Mouse (Mus musculus): ENCODE results near the gene Phf6. TPM values are rescaled to one million over a fixed set of nuclear protein-coding genes. Genes with fewer than 3 reads are reported as not detected.
"Not testable (repeated sequence)": the region's sequence is repeated elsewhere in the genome, so short reads cannot be mapped to it uniquely, and the experiment has no call there.

Phf6 gene
- polyA plus RNA-seq, 1 experiment from 2014 or later = 50.2 TPM

GRCm38 (mm10) chrX:52987905-52988783, 76.1 kb downstream of the Phf6 start, which contains the start of gene Hprt:
Hprt (plus strand) TSS chrX:52988137.
- H3K36me3 ChIP-seq = no peaks in the 10 kb centered on the region
- WGBS = 19% methylated on average over 61 of the region's 72 CpGs

GRCm38 (mm10) chrX:52994726-52995125, 82.7 kb downstream of the Phf6 start:
- not testable (repeated sequence) for H3K4me3 ChIP-seq (replicated peaks); H3K9ac ChIP-seq (replicated peaks); H3K4me2 ChIP-seq; H3K27ac ChIP-seq (replicated peaks); H3K9me3 ChIP-seq (replicated peaks); H3K4me1 ChIP-seq; H3K27me3 ChIP-seq (replicated peaks); H3K36me3 ChIP-seq; ATAC-seq (ENCODE audit: low FRiP score)
- 87% methylated on average over 5 of the region's 5 CpGs for WGBS

More at GRCm38 (mm10) chrX:52987905-52988783, 76.1 kb downstream of the Phf6 start, which contains the start of gene Hprt:
- H3K4me1 ChIP-seq = peaks cover 9% of the 10 kb centered on the region
- H3K4me2 ChIP-seq = peak within 1 kb of the TSS; percentile 55
- peak within 1 kb of the TSS; percentile 60 for H3K4me3 ChIP-seq (replicated peaks)
- H3K27ac ChIP-seq (replicated peaks) = peak within 1 kb of the TSS; percentile 91
- peak; percentile 97 for ATAC-seq (ENCODE audit: low FRiP score)
- peak within 1 kb of the TSS; percentile 67 for H3K9ac ChIP-seq (replicated peaks)
- no peaks in the 10 kb centered on the region for H3K27me3 ChIP-seq (replicated peaks)
- H3K9me3 ChIP-seq (replicated peaks) = no peaks in the 10 kb centered on the region

GRCm38 (mm10) chrX:53004887-53005286, 92.8 kb downstream of the Phf6 start:
- WGBS = 64% methylated on average over 4 of the region's 4 CpGs
- H3K4me2 ChIP-seq = not testable (repeated sequence)

GRCm38 (mm10) chrX:53006062-53006461, 94.0 kb downstream of the Phf6 start:
- Histone ChIP-seq H3K4me2 (no peak overlapping the region), H3K27ac (replicated peaks) (no peak overlapping the region), H3K27me3 (replicated peaks) (no peaks in the 10 kb centered on the region), H3K36me3 (no peaks in the 10 kb centered on the region), H3K9me3 (replicated peaks) (no peaks in the 10 kb centered on the region), H3K4me3 (replicated peaks) (no peak overlapping the region), H3K4me1 (no peaks in the 10 kb centered on the region), H3K9ac (replicated peaks) (no peak overlapping the region)
- no peak for ATAC-seq (ENCODE audit: low FRiP score)
- 52% methylated on average over 3 of the region's 3 CpGs for WGBS

More at GRCm38 (mm10) chrX:53004887-53005286, 92.8 kb downstream of the Phf6 start:
- H3K4me3 ChIP-seq (replicated peaks); H3K27me3 ChIP-seq (replicated peaks); H3K4me1 ChIP-seq; H3K27ac ChIP-seq (replicated peaks); ATAC-seq (ENCODE audit: low FRiP score); H3K36me3 ChIP-seq; H3K9me3 ChIP-seq (replicated peaks); H3K9ac ChIP-seq (replicated peaks): not testable (repeated sequence)

Other genes with a start within 250 kb of the Phf6 start
- gene Ccdc160, start 121.1 kb upstream of the Phf6 start, polyA plus RNA-seq (2015; fragmentation: Nextera tagmentation; extraction: Ambion mirVana) = 6.7 and 7.7 TPM in 2 replicates
- gene Hprt, start 75.9 kb downstream of the Phf6 start, polyA plus RNA-seq (2015; fragmentation: Nextera tagmentation; extraction: Ambion mirVana) = 166 and 192 TPM in 2 replicates